In the genomic region with DNA sequence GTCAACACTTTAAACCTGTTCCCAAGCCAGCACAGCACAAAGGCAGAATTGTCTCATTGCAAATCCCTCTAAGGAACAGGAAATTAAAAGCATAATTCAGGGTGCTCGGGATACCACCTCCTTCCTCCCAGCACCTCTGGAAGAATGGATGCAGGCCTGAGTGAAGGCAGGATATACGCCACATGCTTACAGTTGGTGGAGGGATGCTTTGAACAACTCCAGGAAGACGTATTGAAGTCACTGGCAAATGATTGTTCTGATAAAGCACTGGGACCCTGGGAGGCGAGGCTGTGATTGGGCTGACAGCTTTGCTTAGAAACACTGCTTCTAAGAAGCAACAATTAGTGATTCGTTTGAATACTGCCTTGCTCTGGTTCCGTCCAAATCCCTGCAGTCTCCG, we compare ENCODE assay signal across 20 mouse cellular contexts.
DNase-seq lines count a peak whose midpoint lies in the region; ATAC-seq and TF ChIP-seq lines count a peak whose summit lies in the region.
"Had no signal": no experiment of that assay in that cellular context is flagged by ENCODE, and none has a peak within 500 bp of the region (broad histone marks: within the 10 kb centered on the region; RNA-seq: fewer than 3 reads in every experiment).

No protein-coding gene starts in this region.

- ATAC-seq in forebrain, postnatal 0 days: peak; percentile 42; the same call in 1 of the 2 replicates
- ATAC-seq in forebrain, embryonic 13.5 days: no peak
- no peak for ATAC-seq in lung, embryonic 14.5 days (ENCODE audit: insufficient read depth)
- ATAC-seq: activated CD4-positive, CD25-positive, alpha-beta regulatory T cell, adult 4 months; Patski had no signal

- H3K4me3 ChIP-seq in forebrain, postnatal 0 days (ENCODE audit: low read depth, low read length): no peak overlapping the region
- no peak overlapping the region for H3K4me3 ChIP-seq in forebrain, embryonic 13.5 days
- no peak overlapping the region for H3K4me3 ChIP-seq in lung, embryonic 14.5 days (ENCODE audit: low read depth, low read length)
- H3K4me3 ChIP-seq: embryonic facial prominence, embryonic 13.5 days; heart, embryonic 10.5 days; hindbrain, embryonic 12.5 days had no signal

- H3K4me2 ChIP-seq in forebrain, postnatal 0 days (ENCODE audit: low read depth): no peak overlapping the region
- H3K4me2 ChIP-seq in forebrain, embryonic 13.5 days: no peak overlapping the region
- H3K4me2 ChIP-seq in lung, embryonic 14.5 days: no peak overlapping the region
- H3K4me2 ChIP-seq: embryonic facial prominence, embryonic 13.5 days; hindbrain, embryonic 12.5 days had no signal

- H3K9ac ChIP-seq in forebrain, postnatal 0 days: 0 out of 2 replicates have a peak overlapping the region, but pooled peaks have one; percentile 6
- H3K9ac ChIP-seq in forebrain, embryonic 13.5 days: no peak overlapping the region
- no peak overlapping the region for H3K9ac ChIP-seq in lung, embryonic 14.5 days
- H3K9ac ChIP-seq: embryonic facial prominence, embryonic 13.5 days; hindbrain, embryonic 12.5 days had no signal

- H3K27ac ChIP-seq in forebrain, postnatal 0 days (ENCODE audit: low read depth, low read length): no peak overlapping the region
- H3K27ac ChIP-seq in forebrain, embryonic 13.5 days: no peak overlapping the region
- H3K27ac ChIP-seq in lung, embryonic 14.5 days (ENCODE audit: low read depth): no peak overlapping the region
- H3K27ac ChIP-seq: embryonic facial prominence, embryonic 13.5 days; heart, embryonic 10.5 days had no signal

- no peaks in the 10 kb centered on the region for H3K36me3 ChIP-seq in forebrain, postnatal 0 days (ENCODE audit: insufficient read depth)
- no peaks in the 10 kb centered on the region for H3K36me3 ChIP-seq in forebrain, embryonic 13.5 days (ENCODE audit: poor library complexity, severe bottlenecking)
- no peaks in the 10 kb centered on the region for H3K36me3 ChIP-seq in lung, embryonic 14.5 days (ENCODE audit: insufficient read depth)
- H3K36me3 ChIP-seq: embryonic facial prominence, embryonic 13.5 days; hindbrain, embryonic 12.5 days had no signal

- no peak for DNase-seq in forebrain, postnatal 0 days
- peak; percentile 7 for DNase-seq in lung, embryonic 14.5 days
- DNase-seq in lung, postnatal 25 days (ENCODE audit: low spot score): no peak
- DNase-seq in lung, postnatal 4 days: peak; percentile 44 to 69
- DNase-seq in lung, postnatal 14 days: no peak
- no peak for DNase-seq in urinary bladder, postnatal 36 days (ENCODE audit: low spot score in 2 of 2)
- DNase-seq: adrenal gland, postnatal 14 days; cerebellum, adult 18-20 months; cerebellum, adult 9-11 months; cerebellum, postnatal 36 days; heart, adult 18-20 months; heart, postnatal 10 days; heart, postnatal 4 days had no signal

- H3K4me1 ChIP-seq in forebrain, postnatal 0 days (ENCODE audit: insufficient read depth): peaks cover 14% of the 10 kb centered on the region; the same call in 1 of the 2 replicates
- peaks cover 18% of the 10 kb centered on the region for H3K4me1 ChIP-seq in forebrain, embryonic 13.5 days
- H3K4me1 ChIP-seq in lung, embryonic 14.5 days (ENCODE audit: insufficient read depth): no peaks in the 10 kb centered on the region

- WGBS in forebrain, postnatal 0 days: 24% methylated on average over 7 of the region's 7 CpGs
- WGBS in forebrain, embryonic 13.5 days: 39% methylated on average over 7 of the region's 7 CpGs
- 39% methylated on average over 7 of the region's 7 CpGs for WGBS in lung, embryonic 14.5 days

- no peaks in the 10 kb centered on the region for H3K9me3 ChIP-seq in forebrain, postnatal 0 days (ENCODE audit: low read length)
- no peaks in the 10 kb centered on the region for H3K9me3 ChIP-seq in forebrain, embryonic 13.5 days (replicated peaks)
- no peaks in the 10 kb centered on the region for H3K9me3 ChIP-seq in lung, embryonic 14.5 days (ENCODE audit: low read depth, low read length)
- H3K9me3 ChIP-seq: embryonic facial prominence, embryonic 13.5 days; heart, embryonic 10.5 days; hindbrain, embryonic 12.5 days had no signal

- TF ChIP-seq CTCF in forebrain, postnatal 0 days (IDR thresholded peaks at IDR 0.05; ENCODE audit: low read depth): no peak
- no peak for TF ChIP-seq CTCF in lung, embryonic 14.5 days (IDR thresholded peaks at IDR 0.05; ENCODE audit: low read depth)

- no peaks in the 10 kb centered on the region for H3K27me3 ChIP-seq in forebrain, postnatal 0 days (ENCODE audit: insufficient read depth, low read length)
- H3K27me3 ChIP-seq in forebrain, embryonic 13.5 days: no peaks in the 10 kb centered on the region
- H3K27me3 ChIP-seq in lung, embryonic 14.5 days (ENCODE audit: insufficient read depth, low read length): no peaks in the 10 kb centered on the region
- H3K27me3 ChIP-seq: CH12.LX; embryonic facial prominence, embryonic 13.5 days; hindbrain, embryonic 12.5 days; Patski had no signal

Comparison
In these comparisons a context has a peak if more than half of its experiments do, and no peak if none do; other contexts are left out.
1. DNase-seq: peak in lung, embryonic 14.5 days (single experiment) and lung, postnatal 4 days (2 of 2); none in forebrain, postnatal 0 days (single experiment), lung, postnatal 25 days (single experiment), lung, postnatal 14 days (single experiment) and urinary bladder, postnatal 36 days (0 of 2).